Mouse (Mus musculus) stomach, postnatal 0 days (tissue): Measurements from ENCODE around the gene Tnfrsf4. TPM values are rescaled to one million over a fixed set of nuclear protein-coding genes. Genes with fewer than 3 reads are reported as not detected.
A peak's percentile ranks its signal among the peaks of the same experiment; 100 is the strongest.

Experiments
- ATAC-seq: fragments of 200-750 bp; cut with Nextera tagmentation; 2 replicates; pipeline ENCODE4 v1.8.0; 2017; ENCODE audit not compliant: low FRiP score, low TSS enrichment
- DNase-seq: peaks from one replicate; pipeline ENCODE4 v3.0.0-alpha.2; 2016; ENCODE audit warnings: low spot score
- H3K27ac ChIP-seq: fragments of 300-500 bp; sonication (generic); replicated peaks from 2 replicates; pipeline ENCODE4 v1.5.1; 2014; ENCODE audit warnings: mild to moderate bottlenecking, control low read depth
- H3K27me3 ChIP-seq: fragments of 300-500 bp; sonication (generic); 2 replicates; pipeline ENCODE4 v1.6.1; 2014; ENCODE audit warnings: low read length; ENCODE audit not compliant: control insufficient read depth, insufficient read depth
- H3K36me3 ChIP-seq: fragments of 300-500 bp; sonication (generic); 2 replicates; pipeline ENCODE4 v1.6.1; 2014; ENCODE audit warnings: low read length, mixed read lengths; ENCODE audit not compliant: control insufficient read depth, insufficient read depth
- H3K4me1 ChIP-seq: fragments of 300-500 bp; sonication (generic); replicated peaks from 2 replicates; pipeline ENCODE4 v1.6.1; 2014; ENCODE audit warnings: antibody characterized with exemption; ENCODE audit not compliant: control insufficient read depth, insufficient read depth
- H3K4me2 ChIP-seq: fragments of 300-500 bp; sonication (generic); replicated peaks from 2 replicates; pipeline ENCODE4 v1.6.1; 2014; ENCODE audit warnings: low read depth, mild to moderate bottlenecking, control low read depth, moderate library complexity
- H3K4me3 ChIP-seq: fragments of 300-500 bp; sonication (generic); 2 replicates; pipeline ENCODE4 v1.5.1; 2014; ENCODE audit warnings: low read depth, low read length, control low read depth
- H3K9ac ChIP-seq: fragments of 300-500 bp; sonication (generic); 2 replicates; pipeline ENCODE4 v1.6.1; 2014; ENCODE audit warnings: mild to moderate bottlenecking, low read length, control low read depth, mixed read lengths
- H3K9me3 ChIP-seq: fragments of 300-500 bp; sonication (generic); 2 replicates; pipeline ENCODE4 v1.6.1; 2016; ENCODE audit warnings: low read length; ENCODE audit not compliant: control insufficient read depth
- CTCF ChIP-seq: IDR thresholded peaks from 2 replicates; pipeline ENCODE4 v1.5.1; 2016; ENCODE audit warnings: antibody characterized with exemption, low read depth, mild to moderate bottlenecking, moderate library complexity
- EP300 ChIP-seq: optimal IDR thresholded peaks from 2 replicates; pipeline ENCODE3; 2016; ENCODE audit warnings: antibody characterized with exemption
- WGBS: fragments of 180-500 bp; shearing (Covaris S2); extraction: QIAGEN DNeasy Blood & Tissue Kit; methylation state at CpG from one replicate; pipeline ENCODE4 v1.1.7; 2014; 5-methylcytosine and 5-hydroxymethylcytosine counted together
- microRNA counts: library from miRNA; unstranded; fragments of <30 nt; microRNA quantifications from one replicate; lab custom pipeline; 2015
- microRNA-seq: library from miRNA; unstranded; fragments of <30 nt; microRNA quantifications from one replicate; pipeline ENCODE4, GENCODE M21; 2016
- polyA plus RNA-seq: library from polyadenylated mRNA; unstranded; fragments of >200 nt; fragmentation: Nextera tagmentation; extraction: Ambion mirVana; gene quantifications from 2 replicates; pipeline ENCODE4 v1.2.1, GENCODE M21; 2015

Tnfrsf4 gene
- polyA plus RNA-seq, 1 experiment from 2014 or later = 0.21 TPM

GRCm38 (mm10) chr4:156059713-156060112, 46.1 kb downstream of the Tnfrsf4 start:
- Histone ChIP-seq H3K4me1 (peaks cover 4% of the 10 kb centered on the region; the same call in 1 of the 2 replicates), H3K9me3 (no peaks in the 10 kb centered on the region), H3K4me3 (peak overlapping the region; percentile 47), H3K27ac (peak overlapping the region; percentile 97), H3K9ac (peak overlapping the region; percentile 78), H3K36me3 (no peaks in the 10 kb centered on the region), H3K4me2 (peak overlapping the region; percentile 53), H3K27me3 (no peaks in the 10 kb centered on the region)
- 21% methylated on average over 9 of the region's 10 CpGs for WGBS
- no peak for TF ChIP-seq CTCF
- no peak for TF ChIP-seq EP300
- ATAC-seq (peak; percentile 96), DNase-seq (peak; percentile 97)

- Histone ChIP-seq H3K27ac (peak overlapping the region; percentile 82), H3K27me3 (no peaks in the 10 kb centered on the region), H3K9me3 (no peaks in the 10 kb centered on the region), H3K4me3 (no peak overlapping the region), H3K36me3 (no peaks in the 10 kb centered on the region), H3K9ac (peak overlapping the region; percentile 45), H3K4me1 (peaks cover 4% of the 10 kb centered on the region; the same call in 1 of the 2 replicates), H3K4me2 (no peak overlapping the region)
- WGBS = 18% methylated on average over 4 of the region's 4 CpGs
- ATAC-seq (no peak), DNase-seq (peak; percentile 75)
- TF ChIP-seq EP300 (no peak), CTCF (no peak)
Observed at GRCm38 (mm10) chr4:156063861-156064509, 50.3 kb downstream of the Tnfrsf4 start.

GRCm38 (mm10) chr4:156064510-156064897, 50.9 kb downstream of the Tnfrsf4 start:
- Histone ChIP-seq H3K27ac (peak overlapping the region; percentile 82), H3K4me3 (no peak overlapping the region), H3K4me2 (no peak overlapping the region), H3K4me1 (peaks cover 4% of the 10 kb centered on the region; the same call in 1 of the 2 replicates), H3K9ac (peak overlapping the region; percentile 45), H3K27me3 (no peaks in the 10 kb centered on the region), H3K9me3 (no peaks in the 10 kb centered on the region), H3K36me3 (no peaks in the 10 kb centered on the region)
- DNase-seq (peak; percentile 52), ATAC-seq (no peak)
- no peak for TF ChIP-seq EP300
- WGBS = 65% methylated on average over 9 of the region's 9 CpGs

GRCm38 (mm10) chr4:156065156-156065894, 51.7 kb downstream of the Tnfrsf4 start:
- ATAC-seq = no peak
- TF ChIP-seq CTCF (no peak), EP300 (no peak)
- 75% methylated on average over 10 of the region's 10 CpGs for WGBS
- no peak overlapping the region for H3K4me3 ChIP-seq
- no peaks in the 10 kb centered on the region for H3K9me3 ChIP-seq
- H3K27me3 ChIP-seq = no peaks in the 10 kb centered on the region
- peak overlapping the region; percentile 82 for H3K27ac ChIP-seq
- H3K4me1 ChIP-seq = peaks cover 4% of the 10 kb centered on the region; the same call in 1 of the 2 replicates
- no peak for DNase-seq
- H3K4me2 ChIP-seq = no peak overlapping the region
- no peaks in the 10 kb centered on the region for H3K36me3 ChIP-seq
- H3K9ac ChIP-seq = no peak overlapping the region

MicroRNAs encoded within 50 kb of the gene (microRNA counts, 519-probe panel; counts per million panel counts)
- microRNA mmu-miR-200a (lab: Ali Mortazavi, UCI) (6,506 counts per million, percentile 83 among the panel's probes with 10 or more counts), microRNA mmu-miR-200b (lab: Ali Mortazavi, UCI) (7,212 counts per million, percentile 92 among the panel's probes with 10 or more counts), microRNA mmu-miR-429 (lab: Ali Mortazavi, UCI) (7,469 counts per million, percentile 94 among the panel's probes with 10 or more counts)

Small RNAs within 50 kb of the gene (microRNA-seq; reads per million reads assigned to microRNA genes)
- gene Mir200a (2,875 reads per million, percentile 84 among the genes with 10 or more reads in this experiment), gene Mir200b (18,380 reads per million, percentile 96 among the genes with 10 or more reads in this experiment), gene Mir429 (43,095 reads per million, percentile 99 among the genes with 10 or more reads in this experiment)

Other genes with a start within 250 kb of the Tnfrsf4 start
- gene Vwa1, start 239.1 kb upstream of the Tnfrsf4 start, polyA plus RNA-seq = 30.0 and 32.3 TPM in 2 replicates
- gene Tmem88b, start 228.0 kb upstream of the Tnfrsf4 start, polyA plus RNA-seq = 0.13 and 0.27 TPM in 2 replicates
- 0.10 and 0.13 TPM in 2 replicates for gene Ankrd65, start 223.4 kb upstream of the Tnfrsf4 start, polyA plus RNA-seq
- 230 and 240 TPM in 2 replicates for gene Mrpl20, start 211.0 kb upstream of the Tnfrsf4 start, polyA plus RNA-seq
- gene Ccnl2, start 201.4 kb upstream of the Tnfrsf4 start, polyA plus RNA-seq = 72.2 and 83.2 TPM in 2 replicates
- gene Aurkaip1, start 182.6 kb upstream of the Tnfrsf4 start, polyA plus RNA-seq = 129 and 133 TPM in 2 replicates
- 79.4 and 88.4 TPM in 2 replicates for gene Mxra8, start 174.2 kb upstream of the Tnfrsf4 start, polyA plus RNA-seq
- gene Dvl1, start 166.4 kb upstream of the Tnfrsf4 start, polyA plus RNA-seq = 8.1 and 10.4 TPM in 2 replicates
- 0.11 and 0.28 TPM in 2 replicates for gene Tas1r3, start 150.5 kb upstream of the Tnfrsf4 start, polyA plus RNA-seq
- gene Cptp, start 144.4 kb upstream of the Tnfrsf4 start, polyA plus RNA-seq = 25.0 and 26.5 TPM in 2 replicates
- gene Ints11, start 144.3 kb upstream of the Tnfrsf4 start, polyA plus RNA-seq = 30.7 and 32.6 TPM in 2 replicates
- gene Pusl1, start 122.1 kb upstream of the Tnfrsf4 start, polyA plus RNA-seq = 35.7 and 36.5 TPM in 2 replicates
- 9.7 and 10.2 TPM in 2 replicates for gene Acap3, start 122.0 kb upstream of the Tnfrsf4 start, polyA plus RNA-seq
- 72.8 and 75.5 TPM in 2 replicates for gene Ube2j2, start 70.0 kb upstream of the Tnfrsf4 start, polyA plus RNA-seq
- 48.5 and 59.1 TPM in 2 replicates for gene C1qtnf12, start 51.5 kb upstream of the Tnfrsf4 start, polyA plus RNA-seq
- 9.0 and 9.4 TPM in 2 replicates for gene B3galt6, start 21.2 kb upstream of the Tnfrsf4 start, polyA plus RNA-seq
- 129 and 137 TPM in 2 replicates for gene Sdf4, start 21.0 kb upstream of the Tnfrsf4 start, polyA plus RNA-seq
- gene Tnfrsf18, start 12.3 kb downstream of the Tnfrsf4 start, polyA plus RNA-seq = 2.2 and 3.3 TPM in 2 replicates
- 2.7 TPM in 2 replicates for gene Ttll10, start 45.6 kb downstream of the Tnfrsf4 start, polyA plus RNA-seq
- gene 9430015G10Rik, start 96.1 kb downstream of the Tnfrsf4 start, polyA plus RNA-seq = 4.9 and 5.4 TPM in 2 replicates
- gene Rnf223, start 116.7 kb downstream of the Tnfrsf4 start, polyA plus RNA-seq = 7.6 and 7.7 TPM in 2 replicates
- gene Agrn, start 183.6 kb downstream of the Tnfrsf4 start, polyA plus RNA-seq = 17.7 and 21.4 TPM in 2 replicates
- gene Isg15, start 187.0 kb downstream of the Tnfrsf4 start, polyA plus RNA-seq = 3.1 and 4.1 TPM in 2 replicates
- gene AW011738, start 189.5 kb downstream of the Tnfrsf4 start, polyA plus RNA-seq = 1.2 and 1.6 TPM in 2 replicates
- gene Perm1, start 202.0 kb downstream of the Tnfrsf4 start, polyA plus RNA-seq = 4.0 and 4.6 TPM in 2 replicates
- gene Plekhn1, start 221.0 kb downstream of the Tnfrsf4 start, polyA plus RNA-seq = 34.0 and 41.9 TPM in 2 replicates
- 30.2 and 30.6 TPM in 2 replicates for gene Noc2l, start 222.2 kb downstream of the Tnfrsf4 start, polyA plus RNA-seq
- gene Samd11, start 241.8 kb downstream of the Tnfrsf4 start, polyA plus RNA-seq = 0.08 and 0.18 TPM in 2 replicates